Mouse (Mus musculus): ENCODE results near the gene Krt9.

The Krt9 gene

GRCm38 (mm10) chr11:100148615-100149330 lies 44.3 kb downstream of the Krt9 start, which contains the start of gene Krt19:
TSS of gene Krt19 (minus strand) at chr11:100148665.
- DNase-seq = no peak

GRCm38 (mm10) chr11:100147566-100148353 lies 45.3 kb downstream of the Krt9 start:
- DNase-seq = no peak

- peak; percentile 35 for DNase-seq
These were observed 47.0 kb downstream of the Krt9 start for GRCm38 (mm10) chr11:100145858-100146560.

GRCm38 (mm10) chr11:100145104-100145503 lies 47.9 kb downstream of the Krt9 start:
- DNase-seq = peak; percentile 53

GRCm38 (mm10) chr11:100140966-100141365 lies 52.1 kb downstream of the Krt9 start:
- DNase-seq = no peak

- no peak for DNase-seq
These were observed 53.7 kb downstream of the Krt9 start for GRCm38 (mm10) chr11:100139391-100139790.

GRCm38 (mm10) chr11:100138809-100139208 lies 54.2 kb downstream of the Krt9 start:
- no peak for DNase-seq

GRCm38 (mm10) chr11:100137693-100138092 lies 55.4 kb downstream of the Krt9 start:
- peak; percentile 19 for DNase-seq
